Mouse (Mus musculus) ES-Bruce4 (cell line): Measurements from ENCODE around the gene Epn3.

Experiments
- CTCF ChIP-seq: IDR thresholded peaks from one replicate; pipeline ENCODE4 v1.8.1; 2011; ENCODE audit warnings: low read depth, low read length
- POLR2A ChIP-seq: IDR thresholded peaks from one replicate; pipeline ENCODE4 v1.8.1; 2011; ENCODE audit warnings: low read length; ENCODE audit not compliant: insufficient read depth

DNA sequence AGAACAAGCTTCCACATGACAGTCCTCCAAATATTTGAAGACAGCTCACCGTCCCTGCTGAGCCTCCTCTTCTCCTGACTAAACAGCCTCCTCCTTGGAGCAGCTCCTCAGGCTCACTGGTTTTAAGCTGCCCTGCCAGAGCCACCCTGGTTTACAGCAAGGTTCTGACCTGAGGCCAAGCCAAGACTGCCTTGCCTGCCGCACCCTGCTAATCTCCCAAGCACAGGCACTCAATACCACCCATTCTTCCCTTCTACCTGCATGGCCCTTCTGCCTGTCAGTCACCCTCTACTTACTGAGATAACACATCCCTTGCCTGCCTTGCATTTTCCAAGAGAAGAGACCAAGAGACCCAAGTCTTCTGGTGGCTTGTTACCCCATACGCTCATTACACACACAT, 43.4 kb downstream of the Epn3 start:
- TF ChIP-seq CTCF (no peak), POLR2A (no peak)
